Mouse (Mus musculus): ENCODE measurements around the gene Rbpms2. TPM values are rescaled to one million over a fixed set of nuclear protein-coding genes. Genes with fewer than 3 reads are reported as not detected.

Gene Rbpms2
- polyA plus RNA-seq, 1 experiment, result 32.1 TPM

- TF ChIP-seq MYOG (IDR thresholded peaks at IDR 0.05; ENCODE audit: control insufficient read depth in 1 of 3, insufficient read depth in 1 of 3, insufficient read length in 2 of 3, low read depth in 2 of 3), result no peak
- TF ChIP-seq REST (IDR thresholded peaks at IDR 0.05; ENCODE audit: insufficient read depth, insufficient read length), result no peak
- TF ChIP-seq CEBPB (IDR thresholded peaks at IDR 0.05; ENCODE audit: insufficient read depth, poor library complexity, severe bottlenecking), result no peak
- TF ChIP-seq MAX (IDR thresholded peaks at IDR 0.05; ENCODE audit: low read depth), result no peak
- no peak for TF ChIP-seq TCF3 (IDR thresholded peaks at IDR 0.05; ENCODE audit: insufficient read length, low read depth)
- no peak for TF ChIP-seq E2F4 (IDR thresholded peaks at IDR 0.05; ENCODE audit: insufficient read depth)
- TF ChIP-seq TCF12 (IDR thresholded peaks at IDR 0.05; ENCODE audit: insufficient read depth, poor library complexity, severe bottlenecking), result no peak
- no peak for TF ChIP-seq MYOD1 (IDR thresholded peaks at IDR 0.05; ENCODE audit: control insufficient read depth in 1 of 3, insufficient read length in 2 of 3, low read depth in 2 of 3)
- no peak for TF ChIP-seq USF1 (IDR thresholded peaks at IDR 0.05; ENCODE audit: low read depth)
- TF ChIP-seq SRF (IDR thresholded peaks at IDR 0.05; ENCODE audit: control insufficient read depth, insufficient read length, low read depth), result no peak
- no peak for TF ChIP-seq POLR2AphosphoS2 (IDR thresholded peaks at IDR 0.05; ENCODE audit: insufficient read length, low read depth)
- no peak for TF ChIP-seq POLR2A (IDR thresholded peaks at IDR 0.05; ENCODE audit: insufficient read length, low read depth)
- Histone ChIP-seq H3K27me3 (ENCODE audit: control insufficient read depth, insufficient read depth, insufficient read length) (no peaks in the 10 kb centered on the region), H3K36me3 (ENCODE audit: control insufficient read depth, insufficient read depth) (peaks cover 32% of the 10 kb centered on the region), H3K4me2 (ENCODE audit: low read depth) (no peak overlapping the region), H3K79me2 (ENCODE audit: control insufficient read depth, insufficient read depth) (no peaks in the 10 kb centered on the region), H3ac (ENCODE audit: control insufficient read depth, insufficient read length) (no peak overlapping the region), H3K4me3 (no peak overlapping the region)
Observed at GRCm38 (mm10) chr9:65692466-65692865, 63.0 kb downstream of the Rbpms2 start.

GRCm38 (mm10) chr9:65692959-65693603, 63.6 kb downstream of the Rbpms2 start:
- H3ac ChIP-seq (ENCODE audit: control insufficient read depth, insufficient read length), result no peak overlapping the region
- no peaks in the 10 kb centered on the region for H3K27me3 ChIP-seq (ENCODE audit: control insufficient read depth, insufficient read depth, insufficient read length)
- no peaks in the 10 kb centered on the region for H3K79me2 ChIP-seq (ENCODE audit: control insufficient read depth, insufficient read depth)
- peaks cover 26% of the 10 kb centered on the region for H3K36me3 ChIP-seq (ENCODE audit: control insufficient read depth, insufficient read depth)
- H3K4me2 ChIP-seq (ENCODE audit: low read depth), result no peak overlapping the region
- H3K4me3 ChIP-seq, result no peak overlapping the region
- TF ChIP-seq MAX (IDR thresholded peaks at IDR 0.05; ENCODE audit: low read depth), result no peak
- TF ChIP-seq MYOG (IDR thresholded peaks at IDR 0.05; ENCODE audit: control insufficient read depth in 1 of 3, insufficient read depth in 1 of 3, insufficient read length in 2 of 3, low read depth in 2 of 3), result no peak
- no peak for TF ChIP-seq POLR2AphosphoS2 (IDR thresholded peaks at IDR 0.05; ENCODE audit: insufficient read length, low read depth)
- no peak for TF ChIP-seq REST (IDR thresholded peaks at IDR 0.05; ENCODE audit: insufficient read depth, insufficient read length)
- TF ChIP-seq USF1 (IDR thresholded peaks at IDR 0.05; ENCODE audit: low read depth), result no peak
- no peak for TF ChIP-seq POLR2A (IDR thresholded peaks at IDR 0.05; ENCODE audit: insufficient read length, low read depth)

GRCm38 (mm10) chr9:65695646-65696045, 66.2 kb downstream of the Rbpms2 start:
- H3ac ChIP-seq (ENCODE audit: control insufficient read depth, insufficient read length), result no peak overlapping the region
- H3K27me3 ChIP-seq (ENCODE audit: control insufficient read depth, insufficient read depth, insufficient read length), result no peaks in the 10 kb centered on the region
- H3K36me3 ChIP-seq (ENCODE audit: control insufficient read depth, insufficient read depth), result peaks cover 22% of the 10 kb centered on the region
- H3K79me2 ChIP-seq (ENCODE audit: control insufficient read depth, insufficient read depth), result no peaks in the 10 kb centered on the region
- TF ChIP-seq MYOG (IDR thresholded peaks at IDR 0.05; ENCODE audit: control insufficient read depth in 1 of 3, insufficient read depth in 1 of 3, insufficient read length in 2 of 3, low read depth in 2 of 3) (no peak), MYOD1 (IDR thresholded peaks at IDR 0.05; ENCODE audit: control insufficient read depth in 1 of 3, insufficient read length in 2 of 3, low read depth in 2 of 3) (no peak), E2F4 (IDR thresholded peaks at IDR 0.05; ENCODE audit: insufficient read depth) (no peak), TCF3 (IDR thresholded peaks at IDR 0.05; ENCODE audit: insufficient read length, low read depth) (no peak), SRF (IDR thresholded peaks at IDR 0.05; ENCODE audit: control insufficient read depth, insufficient read length, low read depth) (no peak), TCF12 (IDR thresholded peaks at IDR 0.05; ENCODE audit: insufficient read depth, poor library complexity, severe bottlenecking) (no peak), POLR2AphosphoS2 (IDR thresholded peaks at IDR 0.05; ENCODE audit: insufficient read length, low read depth) (no peak), USF1 (IDR thresholded peaks at IDR 0.05; ENCODE audit: low read depth) (no peak), POLR2A (IDR thresholded peaks at IDR 0.05; ENCODE audit: insufficient read length, low read depth) (no peak), MAX (IDR thresholded peaks at IDR 0.05; ENCODE audit: low read depth) (no peak), REST (IDR thresholded peaks at IDR 0.05; ENCODE audit: insufficient read depth, insufficient read length) (no peak), CEBPB (IDR thresholded peaks at IDR 0.05; ENCODE audit: insufficient read depth, poor library complexity, severe bottlenecking) (no peak)
- no peak overlapping the region for H3K4me3 ChIP-seq
- no peak overlapping the region for H3K4me2 ChIP-seq (ENCODE audit: low read depth)

- H3K27me3 ChIP-seq (ENCODE audit: control insufficient read depth, insufficient read depth, insufficient read length), result no peaks in the 10 kb centered on the region
- TF ChIP-seq MAX (IDR thresholded peaks at IDR 0.05; ENCODE audit: low read depth) (no peak), POLR2A (IDR thresholded peaks at IDR 0.05; ENCODE audit: insufficient read length, low read depth) (no peak), REST (IDR thresholded peaks at IDR 0.05; ENCODE audit: insufficient read depth, insufficient read length) (no peak), E2F4 (IDR thresholded peaks at IDR 0.05; ENCODE audit: insufficient read depth) (no peak), TCF3 (IDR thresholded peaks at IDR 0.05; ENCODE audit: insufficient read length, low read depth) (no peak), TCF12 (IDR thresholded peaks at IDR 0.05; ENCODE audit: insufficient read depth, poor library complexity, severe bottlenecking) (no peak)
- H3ac ChIP-seq (ENCODE audit: control insufficient read depth, insufficient read length), result no peak overlapping the region
- H3K4me3 ChIP-seq, result no peak overlapping the region
- peaks cover 23% of the 10 kb centered on the region for H3K36me3 ChIP-seq (ENCODE audit: control insufficient read depth, insufficient read depth)
- H3K79me2 ChIP-seq (ENCODE audit: control insufficient read depth, insufficient read depth), result no peaks in the 10 kb centered on the region
- H3K4me2 ChIP-seq (ENCODE audit: low read depth), result no peak overlapping the region
Observed at GRCm38 (mm10) chr9:65696337-65696736, 66.9 kb downstream of the Rbpms2 start.

GRCm38 (mm10) chr9:65697356-65697755, 67.9 kb downstream of the Rbpms2 start:
- no peak overlapping the region for H3K4me3 ChIP-seq
- H3ac ChIP-seq (ENCODE audit: control insufficient read depth, insufficient read length), result no peak overlapping the region
- H3K79me2 ChIP-seq (ENCODE audit: control insufficient read depth, insufficient read depth), result no peaks in the 10 kb centered on the region
- no peak for TF ChIP-seq MAX (IDR thresholded peaks at IDR 0.05; ENCODE audit: low read depth)
- no peak for TF ChIP-seq MYOG (IDR thresholded peaks at IDR 0.05; ENCODE audit: control insufficient read depth in 1 of 3, insufficient read depth in 1 of 3, insufficient read length in 2 of 3, low read depth in 2 of 3)
- TF ChIP-seq POLR2A (IDR thresholded peaks at IDR 0.05; ENCODE audit: insufficient read length, low read depth), result no peak
- no peak for TF ChIP-seq E2F4 (IDR thresholded peaks at IDR 0.05; ENCODE audit: insufficient read depth)
- TF ChIP-seq REST (IDR thresholded peaks at IDR 0.05; ENCODE audit: insufficient read depth, insufficient read length), result no peak
- TF ChIP-seq USF1 (IDR thresholded peaks at IDR 0.05; ENCODE audit: low read depth), result no peak
- TF ChIP-seq POLR2AphosphoS2 (IDR thresholded peaks at IDR 0.05; ENCODE audit: insufficient read length, low read depth), result no peak
- TF ChIP-seq CEBPB (IDR thresholded peaks at IDR 0.05; ENCODE audit: insufficient read depth, poor library complexity, severe bottlenecking), result no peak
- TF ChIP-seq MYOD1 (IDR thresholded peaks at IDR 0.05; ENCODE audit: control insufficient read depth in 1 of 3, insufficient read length in 2 of 3, low read depth in 2 of 3), result no peak
- TF ChIP-seq SRF (IDR thresholded peaks at IDR 0.05; ENCODE audit: control insufficient read depth, insufficient read length, low read depth), result no peak
- no peak for TF ChIP-seq TCF3 (IDR thresholded peaks at IDR 0.05; ENCODE audit: insufficient read length, low read depth)
- no peak for TF ChIP-seq TCF12 (IDR thresholded peaks at IDR 0.05; ENCODE audit: insufficient read depth, poor library complexity, severe bottlenecking)
- peaks cover 22% of the 10 kb centered on the region for H3K36me3 ChIP-seq (ENCODE audit: control insufficient read depth, insufficient read depth)
- H3K27me3 ChIP-seq (ENCODE audit: control insufficient read depth, insufficient read depth, insufficient read length), result no peaks in the 10 kb centered on the region
- no peak overlapping the region for H3K4me2 ChIP-seq (ENCODE audit: low read depth)

All from myocyte (in vitro differentiated cells).